Mouse (Mus musculus) liver, embryonic 14.5 days (tissue): ENCODE results near the gene Dap. TPM values are rescaled to one million over a fixed set of nuclear protein-coding genes. Genes with fewer than 3 reads are reported as not detected.

Experiments used
- ATAC-seq: fragments of 200-750 bp; cut with Nextera tagmentation; 2 replicates; pipeline ENCODE4 v1.8.0; 2017; ENCODE audit warnings: moderate number of reproducible peaks, mild to moderate bottlenecking, moderate library complexity; ENCODE audit not compliant: insufficient read depth
- DNase-seq, 3 experiments: peaks; one replicate each; pipeline ENCODE4 v3.0.0-alpha.2; 2012 to 2013; ENCODE audit warnings: low read depth in 3 of 3, low spot score in 3 of 3
- H3K27ac ChIP-seq: fragments of 300-500 bp; sonication (generic); 2 replicates; pipeline ENCODE4 v1.5.1; 2014; ENCODE audit warnings: moderate library complexity, mild to moderate bottlenecking, control low read depth, inconsistent platforms
- H3K27me3 ChIP-seq: fragments of 300-500 bp; sonication (generic); 2 replicates; pipeline ENCODE4 v1.6.1; 2014; ENCODE audit warnings: mild to moderate bottlenecking, low read length, moderate library complexity; ENCODE audit not compliant: control insufficient read depth, insufficient read depth
- H3K36me3 ChIP-seq: fragments of 300-500 bp; sonication (generic); replicated peaks from 2 replicates; pipeline ENCODE4 v1.6.1; 2014; ENCODE audit warnings: low read depth; ENCODE audit not compliant: control insufficient read depth, insufficient read depth
- H3K4me1 ChIP-seq, 2 experiments: fragments of 200-500 bp in 1 of 2; fragments of 300-500 bp in 1 of 2; sonication (generic) in 1 of 2; replicated peaks; 2 replicates each; pipeline ENCODE4 v1.6.1; 2012 to 2014; ENCODE audit warnings: antibody characterized with exemption in 1 of 2, inconsistent platforms in 1 of 2, low read length in 1 of 2; ENCODE audit not compliant: control insufficient read depth in 2 of 2, insufficient read depth in 2 of 2
- H3K4me2 ChIP-seq: fragments of 300-500 bp; sonication (generic); 2 replicates; pipeline ENCODE4 v1.6.1; 2014; ENCODE audit warnings: low read depth, mild to moderate bottlenecking, control low read depth, moderate library complexity
- H3K4me3 ChIP-seq, 2 experiments: fragments of 200-500 bp in 1 of 2; fragments of 300-500 bp in 1 of 2; sonication (generic) in 1 of 2; 2 replicates each; pipeline ENCODE4 v1.5.1; 2012 to 2014; ENCODE audit warnings: low read depth in 2 of 2, low read length in 2 of 2, mild to moderate bottlenecking in 2 of 2, control low read depth in 1 of 2, inconsistent platforms in 1 of 2, moderate library complexity in 1 of 2; ENCODE audit not compliant: insufficient read depth in 1 of 2
- H3K9ac ChIP-seq: fragments of 300-500 bp; sonication (generic); replicated peaks from 2 replicates; pipeline ENCODE4 v1.6.1; 2014; ENCODE audit warnings: mild to moderate bottlenecking, control low read depth, moderate library complexity
- H3K9me3 ChIP-seq: fragments of 300-500 bp; sonication (generic); 2 replicates; pipeline ENCODE4 v1.6.1; 2016; ENCODE audit warnings: low read length, mixed read lengths; ENCODE audit not compliant: control insufficient read depth
- CTCF ChIP-seq: IDR thresholded peaks from 2 replicates; pipeline ENCODE4 v1.5.1; 2016; ENCODE audit warnings: antibody characterized with exemption, low read depth, control low read depth
- EP300 ChIP-seq: IDR thresholded peaks from 2 replicates; pipeline ENCODE4 v1.6.1; 2016; ENCODE audit warnings: antibody characterized with exemption, low read depth
- WGBS: fragments of 180-500 bp; shearing (Covaris S2); extraction: QIAGEN DNeasy Blood & Tissue Kit; methylation state at CpG from one replicate; pipeline ENCODE4 v1.1.7; 2014; ENCODE audit not compliant: insufficient replicate concordance; 5-methylcytosine and 5-hydroxymethylcytosine counted together
- polyA plus RNA-seq, 2 experiments: library from polyadenylated mRNA; depleted of rRNA in 1 of 2; stranded (reverse) in 1 of 2; unstranded in 1 of 2; fragments of >200 nt; fragmentation: Nextera tagmentation in 1 of 2; extraction: Ambion mirVana in 1 of 2; gene quantifications; 2 replicates each; pipeline versions ENCODE4 v1.2.1 to v1.2.3; 2012 to 2014

Gene Dap
- polyA plus RNA-seq, 2 experiments, result 22.5 to 44.4 TPM

DNA sequence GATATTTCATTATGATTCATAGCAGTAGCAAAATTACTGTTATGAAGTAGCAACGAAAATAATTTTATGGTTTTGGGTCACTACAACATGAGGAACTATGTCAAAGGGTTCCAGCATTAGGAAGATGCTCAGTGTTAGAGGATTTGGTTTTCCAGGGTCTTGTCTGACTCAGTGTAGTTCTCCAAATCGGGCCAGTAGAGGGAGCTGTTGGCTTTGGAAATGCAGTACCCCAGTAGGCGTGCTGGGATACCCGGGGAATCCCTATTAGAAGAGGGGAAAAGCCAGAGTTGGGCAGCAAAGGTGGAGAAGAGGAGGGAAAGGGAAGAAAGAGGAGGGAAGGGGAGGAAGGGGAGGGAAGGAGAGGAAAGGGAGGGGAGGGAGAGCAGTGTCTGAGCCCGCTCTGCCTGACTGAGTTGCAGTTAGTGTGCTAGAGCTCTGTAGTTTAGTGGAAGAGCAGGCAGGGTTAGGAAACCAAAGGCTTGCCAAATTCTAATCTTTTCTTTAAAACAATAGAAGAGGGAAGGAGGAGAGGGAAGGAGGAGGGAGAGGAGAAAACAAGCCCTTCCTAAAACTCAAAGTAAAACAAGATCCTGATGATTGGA lies 91.6 kb downstream of the Dap start:
- TF ChIP-seq CTCF, result peak; percentile 70
- no peak for TF ChIP-seq EP300
- Histone ChIP-seq H3K9ac (no peak overlapping the region), H3K4me3 (no peak overlapping the region), H3K27ac (no peak overlapping the region), H3K9me3 (no peaks in the 10 kb centered on the region), H3K27me3 (no peaks in the 10 kb centered on the region), H3K4me1 (no peaks in the 10 kb centered on the region), H3K4me2 (no peak overlapping the region), H3K36me3 (no peaks in the 10 kb centered on the region)
- ATAC-seq (no peak), DNase-seq (peak; percentile 27 to 38 (median 29))
- WGBS, result 15% methylated on average over 5 of the region's 5 CpGs

- Histone ChIP-seq H3K4me2 (no peak overlapping the region), H3K4me1 (no peaks in the 10 kb centered on the region), H3K27ac (no peak overlapping the region), H3K9me3 (no peaks in the 10 kb centered on the region), H3K36me3 (no peaks in the 10 kb centered on the region), H3K9ac (no peak overlapping the region), H3K4me3 (no peak overlapping the region), H3K27me3 (no peaks in the 10 kb centered on the region)
- no peak for DNase-seq
- no peak for ATAC-seq
- TF ChIP-seq EP300, result no peak
- WGBS, result 48% methylated on average over 3 of the region's 3 CpGs
These were observed 93.1 kb downstream of the Dap start for GRCm38 (mm10) chr15:31317056-31317805.

- H3K27ac ChIP-seq, result no peak overlapping the region
- TF ChIP-seq EP300 (no peak), CTCF (no peak)
- no peaks in the 10 kb centered on the region for H3K36me3 ChIP-seq
- no peaks in the 10 kb centered on the region for H3K4me1 ChIP-seq
- H3K27me3 ChIP-seq, result no peaks in the 10 kb centered on the region
- DNase-seq, result no peak
- H3K9me3 ChIP-seq, result no peaks in the 10 kb centered on the region
- 38% methylated on average over 6 of the region's 6 CpGs for WGBS
- no peak overlapping the region for H3K9ac ChIP-seq
- no peak overlapping the region for H3K4me2 ChIP-seq
- H3K4me3 ChIP-seq, result no peak overlapping the region
- no peak for ATAC-seq
These were observed 94.2 kb downstream of the Dap start for GRCm38 (mm10) chr15:31318158-31318955.

- H3K27me3 ChIP-seq, result no peaks in the 10 kb centered on the region
- ATAC-seq (no peak), DNase-seq (no peak)
- no peak overlapping the region for H3K4me2 ChIP-seq
- TF ChIP-seq EP300 (no peak), CTCF (no peak)
- H3K9ac ChIP-seq, result no peak overlapping the region
- H3K4me3 ChIP-seq, result no peak overlapping the region
- no peaks in the 10 kb centered on the region for H3K9me3 ChIP-seq
- no peak overlapping the region for H3K27ac ChIP-seq
- 58% methylated on average over 4 of the region's 4 CpGs for WGBS
- no peaks in the 10 kb centered on the region for H3K4me1 ChIP-seq
- H3K36me3 ChIP-seq, result no peaks in the 10 kb centered on the region
These were observed 94.9 kb downstream of the Dap start for GRCm38 (mm10) chr15:31319046-31319445.
